Mouse (Mus musculus): Measurements from ENCODE around the gene Btbd2.
A peak's percentile ranks its signal among the peaks of the same experiment; 100 is the strongest.

The Btbd2 gene

GRCm38 (mm10) chr10:80646936-80647335, 9.9 kb downstream of the Btbd2 start:
- no peak for DNase-seq (ENCODE audit: low read depth, low spot score)

- no peak for DNase-seq (ENCODE audit: low read depth, low spot score)
These were observed 21.5 kb downstream of the Btbd2 start for GRCm38 (mm10) chr10:80635345-80635744.

- no peak for DNase-seq (ENCODE audit: low read depth, low spot score)
These were observed 27.9 kb downstream of the Btbd2 start for GRCm38 (mm10) chr10:80628925-80629324.

GRCm38 (mm10) chr10:80627685-80628084, 29.2 kb downstream of the Btbd2 start:
- no peak for DNase-seq (ENCODE audit: low read depth, low spot score)

GRCm38 (mm10) chr10:80625764-80626163, 31.1 kb downstream of the Btbd2 start:
- DNase-seq (ENCODE audit: low read depth, low spot score), result no peak

GRCm38 (mm10) chr10:80623457-80624191, 33.2 kb downstream of the Btbd2 start:
- peak; percentile 65 for DNase-seq (ENCODE audit: low read depth, low spot score)

- peak; percentile 65 for DNase-seq (ENCODE audit: low read depth, low spot score)
These were observed 34.0 kb downstream of the Btbd2 start, which contains the start of gene Csnk1g2 for GRCm38 (mm10) chr10:80622661-80623456. TSS of gene Csnk1g2 (plus strand) at chr10:80622838.

GRCm38 (mm10) chr10:80621940-80622660, 34.8 kb downstream of the Btbd2 start:
- DNase-seq (ENCODE audit: low read depth, low spot score), result peak; percentile 100

GRCm38 (mm10) chr10:80621690-80621939, 35.3 kb downstream of the Btbd2 start:
- DNase-seq (ENCODE audit: low read depth, low spot score), result no peak

- DNase-seq (ENCODE audit: low read depth, low spot score), result no peak
These were observed 35.8 kb downstream of the Btbd2 start for GRCm38 (mm10) chr10:80620796-80621689.

GRCm38 (mm10) chr10:80620365-80620764, 36.5 kb downstream of the Btbd2 start:
- DNase-seq (ENCODE audit: low read depth, low spot score), result no peak

GRCm38 (mm10) chr10:80619465-80620244, 37.2 kb downstream of the Btbd2 start:
- DNase-seq (ENCODE audit: low read depth, low spot score), result peak; percentile 90

- no peak for DNase-seq (ENCODE audit: low read depth, low spot score)
These were observed 38.7 kb downstream of the Btbd2 start for GRCm38 (mm10) chr10:80618181-80618580.

- DNase-seq (ENCODE audit: low read depth, low spot score), result no peak
These were observed 42.5 kb downstream of the Btbd2 start for GRCm38 (mm10) chr10:80614351-80614750.

- peak; percentile 65 for DNase-seq (ENCODE audit: low read depth, low spot score)
These were observed 43.0 kb downstream of the Btbd2 start for GRCm38 (mm10) chr10:80613821-80614220.

- DNase-seq (ENCODE audit: low read depth, low spot score), result no peak
These were observed 45.0 kb downstream of the Btbd2 start for GRCm38 (mm10) chr10:80611905-80612304.

- DNase-seq (ENCODE audit: low read depth, low spot score), result peak; percentile 61
These were observed 45.8 kb downstream of the Btbd2 start for GRCm38 (mm10) chr10:80611024-80611423.

GRCm38 (mm10) chr10:80610116-80610785, 46.6 kb downstream of the Btbd2 start:
- DNase-seq (ENCODE audit: low read depth, low spot score), result no peak

- no peak for DNase-seq (ENCODE audit: low read depth, low spot score)
These were observed 47.5 kb downstream of the Btbd2 start for GRCm38 (mm10) chr10:80609269-80609924.
